Mouse (Mus musculus): ENCODE data around the gene Stx16.

- TF ChIP-seq CTCF (IDR thresholded peaks at IDR 0.05; ENCODE audit: low read depth) (no peak), EP300 (IDR thresholded peaks at IDR 0.05; ENCODE audit: low read depth) (no peak)
Measured at GRCm38 (mm10) chr2:174119259-174119658, 43.2 kb downstream of the Stx16 start.
